Mouse (Mus musculus) limb, embryonic 14.5 days (tissue): ENCODE measurements around the gene Mettl21c. TPM values are rescaled to one million over a fixed set of nuclear protein-coding genes. Genes with fewer than 3 reads are reported as not detected.
"Not testable (repeated sequence)": the region's sequence is repeated elsewhere in the genome, so short reads cannot be mapped to it uniquely, and the experiment has no call there.

ENCODE experiments used
- ATAC-seq: fragments of 200-750 bp; cut with Nextera tagmentation; 2 replicates; pipeline ENCODE4 v1.8.0; 2017; ENCODE audit warnings: low read depth, moderate number of reproducible peaks, moderate TSS enrichment; ENCODE audit not compliant: low FRiP score
- DNase-seq: peaks from one replicate; pipeline ENCODE4 v3.0.0-alpha.2; 2015; ENCODE audit warnings: low spot score
- H3K27ac ChIP-seq: fragments of 300-500 bp; sonication (generic); replicated peaks from 2 replicates; pipeline ENCODE4 v1.5.1; 2014; ENCODE audit warnings: low read depth, mild to moderate bottlenecking, low read length, moderate library complexity, mixed read lengths
- H3K27me3 ChIP-seq: fragments of 300-500 bp; sonication (generic); 2 replicates; pipeline ENCODE4 v1.6.1; 2014; ENCODE audit warnings: low read length, mixed read lengths; ENCODE audit not compliant: control insufficient read depth, insufficient read depth
- H3K36me3 ChIP-seq: fragments of 300-500 bp; sonication (generic); 2 replicates; pipeline ENCODE4 v1.6.1; 2014; ENCODE audit warnings: mild to moderate bottlenecking, low read length, moderate library complexity, mixed read lengths; ENCODE audit not compliant: control insufficient read depth, insufficient read depth
- H3K4me1 ChIP-seq: fragments of 300-500 bp; sonication (generic); 2 replicates; pipeline ENCODE4 v1.6.1; 2014; ENCODE audit warnings: antibody characterized with exemption, low read length, mixed read lengths; ENCODE audit not compliant: control insufficient read depth, insufficient read depth
- H3K4me2 ChIP-seq: fragments of 300-500 bp; sonication (generic); replicated peaks from 2 replicates; pipeline ENCODE4 v1.6.1; 2014; ENCODE audit warnings: low read depth, mild to moderate bottlenecking, low read length, moderate library complexity; ENCODE audit not compliant: severe bottlenecking
- H3K4me3 ChIP-seq: fragments of 300-500 bp; sonication (generic); replicated peaks from 2 replicates; pipeline ENCODE4 v1.5.1; 2014; ENCODE audit warnings: low read length
- H3K9ac ChIP-seq: fragments of 300-500 bp; sonication (generic); 2 replicates; pipeline ENCODE4 v1.6.1; 2014; ENCODE audit warnings: mild to moderate bottlenecking, low read depth, low read length, moderate library complexity; ENCODE audit not compliant: severe bottlenecking
- H3K9me3 ChIP-seq: fragments of 300-500 bp; sonication (generic); 2 replicates; pipeline ENCODE4 v1.6.1; 2016; ENCODE audit warnings: low read length; ENCODE audit not compliant: control insufficient read depth
- POLR2A ChIP-seq: fragments of 200-500 bp; IDR thresholded peaks from 2 replicates; pipeline ENCODE4 v1.8.0; 2012; ENCODE audit warnings: inconsistent platforms, mild to moderate bottlenecking, moderate library complexity, borderline replicate concordance; ENCODE audit not compliant: insufficient read depth, insufficient read length; ENCODE audit errors: extremely low read depth
- WGBS: fragments of 180-500 bp; shearing (Covaris S2); extraction: QIAGEN DNeasy Blood & Tissue Kit; methylation state at CpG from one replicate; pipeline ENCODE4 v1.1.7; 2014; 5-methylcytosine and 5-hydroxymethylcytosine counted together
- polyA plus RNA-seq, 2 experiments: library from polyadenylated mRNA; depleted of rRNA in 1 of 2; stranded (reverse) in 1 of 2; unstranded in 1 of 2; fragments of >200 nt; fragmentation: Nextera tagmentation in 1 of 2; extraction: Ambion mirVana in 1 of 2; gene quantifications; 2 replicates each; pipeline versions ENCODE4 v1.2.1 to v1.2.3; 2012 to 2014

Gene Mettl21c
- polyA plus RNA-seq (2012; rRNA removed) (0.33 and 0.62 TPM in 2 replicates), polyA plus RNA-seq (2014; fragmentation: Nextera tagmentation; extraction: Ambion mirVana) (0.61 and 1.4 TPM in 2 replicates)

- Histone ChIP-seq H3K4me2 (no peak within 1 kb of the TSS), H3K4me3 (no peak within 1 kb of the TSS), H3K9ac (no peak within 1 kb of the TSS), H3K27ac (no peak within 1 kb of the TSS), H3K9me3 (no peaks in the 10 kb centered on the region), H3K27me3 (no peaks in the 10 kb centered on the region), H3K4me1 (0 out of 2 replicates have a peak, but pooled peaks cover 3% of the 10 kb centered on the region), H3K36me3 (no peaks in the 10 kb centered on the region)
- DNase-seq (no peak), ATAC-seq (no peak)
- no peak for TF ChIP-seq POLR2A
Measured at GRCm38 (mm10) chr1:44019934-44020333, at the start of gene Mettl21c. Mettl21c (minus strand) TSS chr1:44020034.

DNA sequence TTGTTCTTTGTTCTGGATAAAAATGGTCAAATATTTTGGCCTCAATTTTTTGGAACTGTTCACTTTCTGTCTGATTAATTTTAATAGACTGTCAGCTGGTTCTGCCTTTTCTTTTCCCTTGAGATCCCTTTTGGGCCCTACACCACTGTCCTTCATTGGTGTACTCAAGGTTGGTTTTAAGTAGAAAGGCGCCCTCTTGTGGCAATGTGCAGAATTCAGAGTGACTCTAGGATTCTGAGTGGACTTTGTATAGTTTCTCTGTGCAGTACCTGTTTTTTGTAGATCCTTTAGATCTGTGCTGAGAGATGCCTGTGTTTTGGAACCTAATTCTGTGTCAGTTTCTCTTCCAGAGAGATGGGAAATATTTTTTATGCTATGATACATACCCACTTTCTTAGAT is 44.8 kb upstream of the Mettl21c start:
- Histone ChIP-seq H3K27ac (no peak overlapping the region), H3K4me2 (no peak overlapping the region), H3K9ac (no peak overlapping the region), H3K4me1 (no peaks in the 10 kb centered on the region), H3K36me3 (no peaks in the 10 kb centered on the region), H3K9me3 (no peaks in the 10 kb centered on the region), H3K4me3 (no peak overlapping the region), H3K27me3 (no peaks in the 10 kb centered on the region)
- ATAC-seq: no peak
- DNase-seq: peak; percentile 44
- TF ChIP-seq POLR2A: no peak
- WGBS: 0% methylated on average over 1 of the region's 1 CpGs

DNA sequence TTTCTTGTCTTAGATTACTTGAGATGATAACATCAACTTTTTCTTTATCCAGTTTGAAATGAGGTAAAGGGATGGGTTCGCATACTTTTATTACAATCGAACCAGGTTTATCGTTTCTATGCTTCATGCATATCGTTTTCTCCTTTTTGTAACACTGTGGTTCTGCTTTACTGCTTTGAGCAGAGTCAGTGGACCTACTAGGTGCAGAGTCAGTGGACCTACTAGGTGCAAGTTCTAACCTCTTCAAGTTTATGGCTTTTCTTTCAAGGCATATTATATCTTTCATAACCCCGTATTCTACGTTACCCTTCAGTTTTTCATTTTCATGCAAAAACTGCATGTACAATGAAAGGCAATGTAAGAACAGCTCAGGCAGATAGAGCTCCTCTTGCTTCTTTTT is 43.6 kb upstream of the Mettl21c start:
- no peak overlapping the region for H3K4me2 ChIP-seq
- no peak for DNase-seq
- no peaks in the 10 kb centered on the region for H3K4me1 ChIP-seq
- no peak overlapping the region for H3K4me3 ChIP-seq
- H3K27me3 ChIP-seq: no peaks in the 10 kb centered on the region
- H3K27ac ChIP-seq: no peak overlapping the region
- 94% methylated on average over 6 of the region's 6 CpGs for WGBS
- H3K9ac ChIP-seq: no peak overlapping the region
- no peak for TF ChIP-seq POLR2A
- H3K36me3 ChIP-seq: no peaks in the 10 kb centered on the region
- no peaks in the 10 kb centered on the region for H3K9me3 ChIP-seq
- ATAC-seq: no peak

- TF ChIP-seq POLR2A: no peak
- Histone ChIP-seq H3K27ac (no peak within 1 kb of the TSS), H3K4me2 (no peak within 1 kb of the TSS), H3K27me3 (no peaks in the 10 kb centered on the region), H3K9me3 (no peaks in the 10 kb centered on the region), H3K36me3 (no peaks in the 10 kb centered on the region), H3K4me1 (no peaks in the 10 kb centered on the region), H3K9ac (no peak within 1 kb of the TSS), H3K4me3 (no peak within 1 kb of the TSS)
- DNase-seq (no peak), ATAC-seq (no peak)
- WGBS: 90% methylated on average over 2 of the region's 2 CpGs
Measured at GRCm38 (mm10) chr1:44061836-44062235, 42.0 kb upstream of the Mettl21c start, which contains the start of gene Gm8251. Gm8251 (minus strand) TSS chr1:44061936.

DNA sequence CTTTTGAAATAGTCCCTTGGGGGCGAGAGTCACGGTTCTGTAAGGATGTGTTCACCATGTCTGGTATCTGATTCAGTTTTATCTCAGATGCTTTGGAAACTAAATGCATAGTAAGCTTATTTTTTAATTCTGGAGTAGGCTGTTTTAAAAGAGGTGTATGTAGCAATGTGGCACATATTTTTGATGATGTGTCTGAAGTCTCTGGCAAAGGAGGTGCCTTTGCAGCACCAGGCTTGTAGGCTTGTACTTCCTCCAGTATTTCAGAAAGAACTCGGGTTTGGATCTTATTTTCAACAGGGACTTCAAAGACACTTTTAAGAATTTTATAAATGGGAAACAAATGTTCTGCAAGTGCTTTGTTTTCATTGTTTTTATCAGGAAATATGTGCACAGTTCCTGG is 38.0 kb upstream of the Mettl21c start:
- no peak overlapping the region for H3K27ac ChIP-seq
- no peaks in the 10 kb centered on the region for H3K9me3 ChIP-seq
- DNase-seq (no peak), ATAC-seq (no peak)
- H3K4me1 ChIP-seq: no peaks in the 10 kb centered on the region
- TF ChIP-seq POLR2A: no peak
- H3K4me2 ChIP-seq: no peak overlapping the region
- H3K4me3 ChIP-seq: no peak overlapping the region
- 68% methylated on average over 3 of the region's 3 CpGs for WGBS
- H3K36me3 ChIP-seq: no peaks in the 10 kb centered on the region
- H3K27me3 ChIP-seq: no peaks in the 10 kb centered on the region
- no peak overlapping the region for H3K9ac ChIP-seq

DNA sequence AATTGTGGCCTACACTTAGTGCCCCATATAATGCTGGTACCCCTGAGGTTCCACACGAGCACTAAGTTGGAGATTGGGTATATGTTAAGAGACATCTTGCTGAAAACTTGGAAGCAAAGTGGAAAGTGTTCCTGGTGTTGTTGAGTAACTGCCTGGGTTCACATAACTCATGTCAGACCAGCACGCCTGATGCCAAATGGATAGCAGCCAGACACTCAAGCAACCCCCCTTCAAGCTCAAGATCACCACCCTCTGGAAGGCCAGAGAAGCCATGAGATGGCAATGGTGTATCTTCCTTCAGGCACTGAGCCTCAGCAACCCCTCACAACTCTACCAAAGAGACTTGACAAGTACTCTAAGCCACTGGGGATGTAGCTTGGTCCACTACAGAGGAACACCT is 26.7 kb upstream of the Mettl21c start:
- ATAC-seq (no peak), DNase-seq (no peak)
- Histone ChIP-seq H3K9me3 (no peaks in the 10 kb centered on the region), H3K4me3 (no peak overlapping the region), H3K4me2 (no peak overlapping the region), H3K36me3 (no peaks in the 10 kb centered on the region), H3K9ac (no peak overlapping the region), H3K27ac (no peak overlapping the region), H3K4me1 (no peaks in the 10 kb centered on the region), H3K27me3 (no peaks in the 10 kb centered on the region)
- 82% methylated on average over 2 of the region's 2 CpGs for whole genome bisulfite sequencing
- TF ChIP-seq POLR2A: no peak

- H3K9ac ChIP-seq, H3K4me3 ChIP-seq, H3K27me3 ChIP-seq, ATAC-seq, H3K36me3 ChIP-seq, H3K9me3 ChIP-seq, H3K27ac ChIP-seq, H3K4me2 ChIP-seq, H3K4me1 ChIP-seq, DNase-seq: not testable (repeated sequence)
- 84% methylated on average over 5 of the region's 5 CpGs for WGBS
Measured at GRCm38 (mm10) chr1:44045689-44046088, 25.9 kb upstream of the Mettl21c start.
